In the genomic region with DNA sequence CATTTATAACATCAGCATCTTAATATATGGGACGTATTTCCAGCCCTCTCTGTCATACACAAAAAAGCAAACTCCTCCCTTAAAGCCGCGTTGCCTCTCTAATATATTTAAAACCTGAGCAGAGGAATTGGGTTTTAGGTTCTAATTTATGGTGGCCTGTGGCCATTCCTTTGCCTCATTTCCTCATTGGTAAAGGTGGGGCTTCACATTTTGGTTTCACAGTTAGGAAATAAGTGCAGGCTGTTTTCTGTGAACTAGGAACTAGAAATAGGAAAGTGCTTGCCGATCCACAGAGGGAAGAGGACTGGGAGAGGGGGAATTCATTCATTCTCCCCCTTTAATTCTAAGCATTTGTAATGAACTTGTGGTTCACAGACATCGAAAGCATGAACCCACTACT, we compare ENCODE assay signal across 9 mouse cellular contexts. TPM values are rescaled to one million over a fixed set of nuclear protein-coding genes. Genes with fewer than 3 reads are reported as not detected.
DNase-seq lines count a peak whose midpoint lies in the region; ATAC-seq and TF ChIP-seq lines count a peak whose summit lies in the region.
"Had no signal": no experiment of that assay in that cellular context is flagged by ENCODE, and none has a peak within 500 bp of the region (broad histone marks: within the 10 kb centered on the region; RNA-seq: fewer than 3 reads in every experiment).

No protein-coding gene starts in this region.

- 4% methylated on average over 5 of the region's 5 CpGs for WGBS in heart, adult 2 months
- 10% methylated on average over 5 of the region's 5 CpGs for WGBS in heart, postnatal 0 days
- 0% methylated on average over 5 of the region's 5 CpGs for WGBS in macrophage (ENCODE audit: missing documents)

- H3K9ac ChIP-seq in heart, adult 2 months (ENCODE audit: low read depth, low read length), result peak overlapping the region; percentile 43; the same call in 1 of the 2 replicates
- H3K9ac ChIP-seq in heart, postnatal 0 days (replicated peaks; ENCODE audit: low read depth, low read length), result peak overlapping the region; percentile 98

- H3K27me3 ChIP-seq in heart, adult 2 months (ENCODE audit: control insufficient read depth, insufficient read depth, low read length), result no peaks in the 10 kb centered on the region
- no peaks in the 10 kb centered on the region for H3K27me3 ChIP-seq in E14TG2a.4 (ENCODE audit: insufficient read depth, low read length)
- no peaks in the 10 kb centered on the region for H3K27me3 ChIP-seq in heart, postnatal 0 days (ENCODE audit: control insufficient read depth, insufficient read depth, low read length)

- H3K4me2 ChIP-seq in heart, postnatal 0 days (ENCODE audit: low read depth, low read length), result peak overlapping the region; percentile 77

- no peak for TF ChIP-seq POLR2A in heart, adult 2 months (IDR thresholded peaks at IDR 0.05; ENCODE audit: insufficient read depth, low read depth, low read length)

- ATAC-seq in heart, postnatal 0 days (ENCODE audit: insufficient read depth, low read depth), result no peak

- TF ChIP-seq CTCF in heart, adult 2 months (IDR thresholded peaks at IDR 0.05), result no peak
- TF ChIP-seq CTCF in E14TG2a.4 (conservative IDR thresholded peaks at IDR 0.05; ENCODE audit: low read length), result no peak
- TF ChIP-seq CTCF in heart, postnatal 0 days (IDR thresholded peaks at IDR 0.05; ENCODE audit: low read depth), result no peak

- peaks cover 16% of the 10 kb centered on the region for H3K4me1 ChIP-seq in heart, adult 2 months (ENCODE audit: control insufficient read depth, insufficient read depth, low read length)
- peaks cover 59% of the 10 kb centered on the region for H3K4me1 ChIP-seq in E14TG2a.4 (replicated peaks; ENCODE audit: low read depth, low read length)
- H3K4me1 ChIP-seq in heart, postnatal 0 days (ENCODE audit: control insufficient read depth, insufficient read depth), result peaks cover 40% of the 10 kb centered on the region

- peak overlapping the region; percentile 97 for H3K27ac ChIP-seq in heart, adult 2 months
- H3K27ac ChIP-seq in heart, postnatal 0 days (ENCODE audit: low read depth), result peak overlapping the region; percentile 98; the same call in 1 of the 2 replicates
- peak overlapping the region; percentile 94 for H3K27ac ChIP-seq in macrophage

- peaks cover 6% of the 10 kb centered on the region for H3K79me2 ChIP-seq in heart, adult 2 months (replicated peaks; ENCODE audit: control insufficient read depth, insufficient read depth, low read length)
- H3K79me2 ChIP-seq in macrophage (ENCODE audit: inconsistent target), result peaks cover 62% of the 10 kb centered on the region

- intact Hi-C loops in heart, adult 2 months (cut with DNase I), result loop anchor here (2.0 kb wide), 2 partner anchors 13 to 155 kb away; no protein-coding TSS in a partner anchor

- peaks cover 36% of the 10 kb centered on the region for H3K36me3 ChIP-seq in heart, adult 2 months (ENCODE audit: control insufficient read depth, insufficient read depth, low read length)
- H3K36me3 ChIP-seq in E14TG2a.4 (ENCODE audit: insufficient read depth, low read length) (peaks cover 27% of the 10 kb centered on the region), macrophage (ENCODE audit: inconsistent target) (no peaks in the 10 kb centered on the region)
- H3K36me3 ChIP-seq in heart, postnatal 0 days (replicated peaks; ENCODE audit: control insufficient read depth, insufficient read depth, low read length), result no peaks in the 10 kb centered on the region

- no peaks in the 10 kb centered on the region for H3K9me3 ChIP-seq in E14TG2a.4 (ENCODE audit: low read length)
- no peaks in the 10 kb centered on the region for H3K9me3 ChIP-seq in heart, postnatal 0 days (replicated peaks; ENCODE audit: control insufficient read depth, low read length)

- DNase-seq in heart, adult 2 months, result no peak
- DNase-seq in heart, postnatal 4 days, result no peak
- DNase-seq in heart, postnatal 0 days (ENCODE audit: low spot score), result no peak
- no peak for DNase-seq in adipocyte (ENCODE audit: low spot score)
- no peak for DNase-seq in urinary bladder, postnatal 36 days (ENCODE audit: low spot score in 2 of 2)
- no peak for DNase-seq in cerebellum, adult 11 months
- DNase-seq: cerebellum, adult 9-11 months had no signal

- TF ChIP-seq EP300 in heart, adult 2 months (IDR thresholded peaks at IDR 0.05; ENCODE audit: insufficient read depth, low read depth, low read length), result no peak
- no peak for TF ChIP-seq EP300 in heart, postnatal 0 days (IDR thresholded peaks at IDR 0.05; ENCODE audit: low read depth)

- peak overlapping the region; percentile 86 for H3K4me3 ChIP-seq in heart, adult 2 months
- H3K4me3 ChIP-seq in E14TG2a.4 (replicated peaks; ENCODE audit: low read length) (peak overlapping the region; percentile 99), macrophage (ENCODE audit: inconsistent target) (peak overlapping the region; percentile 91)
- H3K4me3 ChIP-seq in heart, postnatal 0 days (ENCODE audit: low read depth, low read length), result peak overlapping the region; percentile 95

RNA-seq across cellular contexts. Expression of gene Arpc2, which starts 1.8 kb away (rescaled TPM):
- 100 to 1,000 TPM; 130 to 132 TPM for total RNA-seq in heart, adult 2 months (2021)
- 85.5 and 111 TPM in 2 replicates for polyA plus RNA-seq in heart, adult 2 months (2012; rRNA removed)
- total RNA-seq in heart, postnatal 4 days (2021), result 100 to 1,000 TPM; 246 to 249 TPM
- 149 and 180 TPM in 2 replicates for total RNA-seq in heart, postnatal 0 days (2014; rRNA removed; ENCODE audit: low replicate concordance)
- 374 and 375 TPM in 2 replicates for polyA plus RNA-seq in heart, postnatal 0 days (2015; fragmentation: Nextera tagmentation; extraction: Ambion mirVana)
- 100 to 1,000 TPM; 109 to 196 (median 161) TPM for total RNA-seq in macrophage (2018; cell fraction: chromatin; rRNA removed)
- total RNA-seq in macrophage (2018; cell fraction: cytosol; rRNA removed), result 1,000 to 10,000 TPM in 1 of 26 experiments, 100 to 1,000 TPM in 25; 673 to 1,009 (median 822) TPM
- total RNA-seq in macrophage (2018; cell fraction: nucleus; rRNA removed), result 100 to 1,000 TPM; 202 to 455 (median 266) TPM
- 677 to 1,406 TPM (median 1,257 TPM) in 3 replicates for polyA plus RNA-seq in macrophage (2018)

RNA-seq across cellular contexts. Expression of gene Gpbar1, which starts 40.7 kb away (rescaled TPM):
- not detected for total RNA-seq in heart, adult 2 months (2021)
- 0.14 and 0.15 TPM in 2 replicates for polyA plus RNA-seq in heart, adult 2 months (2012; rRNA removed)
- total RNA-seq in heart, postnatal 4 days (2021), result not detected
- total RNA-seq in heart, postnatal 0 days (2014; rRNA removed; ENCODE audit: low replicate concordance), result 0.27 TPM in 1 of 2 replicates, not detected in the other
- 0.22 and 0.33 TPM in 2 replicates for polyA plus RNA-seq in heart, postnatal 0 days (2015; fragmentation: Nextera tagmentation; extraction: Ambion mirVana)
- not detected for total RNA-seq in macrophage (2018; cell fraction: chromatin; rRNA removed)
- total RNA-seq in macrophage (2018; cell fraction: cytosol; rRNA removed), result not detected
- total RNA-seq in macrophage (2018; cell fraction: nucleus; rRNA removed), result not detected
- not detected in 3 replicates for polyA plus RNA-seq in macrophage (2018)

RNA-seq across cellular contexts. Expression of gene Cxcr1, which starts 43.2 kb away (rescaled TPM):
- not detected for total RNA-seq in heart, adult 2 months (2021)
- polyA plus RNA-seq in heart, adult 2 months (2012; rRNA removed), result not detected in 2 replicates
- not detected for total RNA-seq in heart, postnatal 4 days (2021)
- total RNA-seq in heart, postnatal 0 days (2014; rRNA removed; ENCODE audit: low replicate concordance), result not detected in 2 replicates
- polyA plus RNA-seq in heart, postnatal 0 days (2015; fragmentation: Nextera tagmentation; extraction: Ambion mirVana), result not detected in 2 replicates
- under 1 TPM in 1 of 26 experiments, not detected in 25; 0.67 TPM for total RNA-seq in macrophage (2018; cell fraction: chromatin; rRNA removed)
- total RNA-seq in macrophage (2018; cell fraction: cytosol; rRNA removed), result not detected
- not detected for total RNA-seq in macrophage (2018; cell fraction: nucleus; rRNA removed)
- polyA plus RNA-seq in macrophage (2018), result not detected in 3 replicates

RNA-seq across cellular contexts. Expression of gene Aamp, which starts 46.9 kb away (rescaled TPM):
- 100 to 1,000 TPM in 1 of 2 experiments, 10 to 100 TPM in 1; 89.3 to 100 TPM for total RNA-seq in heart, adult 2 months (2021)
- 116 and 135 TPM in 2 replicates for polyA plus RNA-seq in heart, adult 2 months (2012; rRNA removed)
- 100 to 1,000 TPM; 103 to 105 TPM for total RNA-seq in heart, postnatal 4 days (2021)
- 125 and 146 TPM in 2 replicates for total RNA-seq in heart, postnatal 0 days (2014; rRNA removed; ENCODE audit: low replicate concordance)
- 162 and 165 TPM in 2 replicates for polyA plus RNA-seq in heart, postnatal 0 days (2015; fragmentation: Nextera tagmentation; extraction: Ambion mirVana)
- 100 to 1,000 TPM in 15 of 26 experiments, 10 to 100 TPM in 11; 59.6 to 168 (median 103) TPM for total RNA-seq in macrophage (2018; cell fraction: chromatin; rRNA removed)
- total RNA-seq in macrophage (2018; cell fraction: cytosol; rRNA removed), result 100 to 1,000 TPM in 14 of 26 experiments, 10 to 100 TPM in 12; 71.7 to 130 (median 108) TPM
- total RNA-seq in macrophage (2018; cell fraction: nucleus; rRNA removed), result 100 to 1,000 TPM in 6 of 26 experiments, 10 to 100 TPM in 20; 63.0 to 123 (median 93.6) TPM
- 115 to 127 TPM (median 119 TPM) in 3 replicates for polyA plus RNA-seq in macrophage (2018)

RNA-seq across cellular contexts. Expression of gene Pnkd, which starts 47.1 kb away (rescaled TPM):
- 100 to 1,000 TPM; 126 to 140 TPM for total RNA-seq in heart, adult 2 months (2021)
- polyA plus RNA-seq in heart, adult 2 months (2012; rRNA removed), result 104 and 113 TPM in 2 replicates
- 100 to 1,000 TPM; 198 to 211 TPM for total RNA-seq in heart, postnatal 4 days (2021)
- 221 and 310 TPM in 2 replicates for total RNA-seq in heart, postnatal 0 days (2014; rRNA removed; ENCODE audit: low replicate concordance)
- 345 and 362 TPM in 2 replicates for polyA plus RNA-seq in heart, postnatal 0 days (2015; fragmentation: Nextera tagmentation; extraction: Ambion mirVana)
- total RNA-seq in macrophage (2018; cell fraction: chromatin; rRNA removed), result 10 to 100 TPM in 15 of 26 experiments, 1 to 10 TPM in 11; 2.3 to 31.8 (median 11.8) TPM
- total RNA-seq in macrophage (2018; cell fraction: cytosol; rRNA removed), result 10 to 100 TPM; 25.9 to 46.8 (median 36.7) TPM
- total RNA-seq in macrophage (2018; cell fraction: nucleus; rRNA removed), result 10 to 100 TPM in 14 of 26 experiments, 1 to 10 TPM in 12; 4.5 to 23.2 (median 10.1) TPM
- polyA plus RNA-seq in macrophage (2018), result 20.6 to 40.9 TPM (median 36.6 TPM) in 3 replicates
